Mouse (Mus musculus) gastrocnemius, postnatal 10 days (tissue): Measurements from ENCODE around the gene Ptprm. TPM values are rescaled to one million over a fixed set of nuclear protein-coding genes. Genes with fewer than 3 reads are reported as not detected.

Experiments
- DNase-seq: peaks from one replicate; pipeline ENCODE4 v3.0.0; 2021; ENCODE audit warnings: mixed read lengths
- total RNA-seq, 2 experiments: library from RNA; stranded (reverse); gene quantifications; 2 replicates each; pipeline ENCODE4 v1.2.3; 2021

Gene Ptprm
- total RNA-seq, 2 experiments from 2014 or later = 40.2 to 48.8 TPM

- no peak for DNase-seq
These were observed 9.1 kb downstream of the Ptprm start for GRCm38 (mm10) chr17:67345157-67345556.

GRCm38 (mm10) chr17:67343471-67343870, 10.8 kb downstream of the Ptprm start:
- DNase-seq = no peak

- DNase-seq = no peak
These were observed 11.3 kb downstream of the Ptprm start for GRCm38 (mm10) chr17:67343006-67343405.

- no peak for DNase-seq
These were observed 13.9 kb downstream of the Ptprm start for GRCm38 (mm10) chr17:67340362-67340761.

GRCm38 (mm10) chr17:67339569-67339968, 14.7 kb downstream of the Ptprm start:
- DNase-seq = no peak

GRCm38 (mm10) chr17:67334310-67334709, 19.9 kb downstream of the Ptprm start:
- no peak for DNase-seq

GRCm38 (mm10) chr17:67329435-67329834, 24.8 kb downstream of the Ptprm start:
- DNase-seq = no peak

- no peak for DNase-seq
These were observed 29.8 kb downstream of the Ptprm start for GRCm38 (mm10) chr17:67324499-67324832.

GRCm38 (mm10) chr17:67323777-67324498, 30.3 kb downstream of the Ptprm start:
- no peak for DNase-seq

GRCm38 (mm10) chr17:67314491-67315205, 39.6 kb downstream of the Ptprm start:
- no peak for DNase-seq

- peak; percentile 30 for DNase-seq
These were observed 45.8 kb downstream of the Ptprm start for GRCm38 (mm10) chr17:67308421-67308820.

- no peak for DNase-seq
These were observed 48.0 kb downstream of the Ptprm start for GRCm38 (mm10) chr17:67306066-67306845.

GRCm38 (mm10) chr17:67304831-67305230, 49.4 kb downstream of the Ptprm start:
- peak; percentile 45 for DNase-seq

GRCm38 (mm10) chr17:67303326-67304099, 50.7 kb downstream of the Ptprm start:
- no peak for DNase-seq

GRCm38 (mm10) chr17:67302569-67302968, 51.7 kb downstream of the Ptprm start:
- DNase-seq = no peak

- DNase-seq = no peak
These were observed 52.2 kb downstream of the Ptprm start for GRCm38 (mm10) chr17:67302074-67302473.

- DNase-seq = no peak
These were observed 52.9 kb downstream of the Ptprm start for GRCm38 (mm10) chr17:67301367-67301766.

- DNase-seq = no peak
These were observed 55.9 kb downstream of the Ptprm start for GRCm38 (mm10) chr17:67298269-67298798.

GRCm38 (mm10) chr17:67296604-67297595, 57.4 kb downstream of the Ptprm start:
- DNase-seq = no peak

- no peak for DNase-seq
These were observed 63.5 kb downstream of the Ptprm start for GRCm38 (mm10) chr17:67290662-67291240.
